Mouse (Mus musculus) limb, embryonic 11.5 days (tissue): ENCODE measurements at regions not wholly inside any gene's neighbourhood (a gene's known extent, or its start where the extent isn't known, plus 50 kb on each side); places are given as distances from the start of the nearest gene placed in this dataset.
A peak's percentile ranks its signal among the peaks of the same experiment; 100 is the strongest.

Experiments
- ATAC-seq: fragments of 200-750 bp; cut with Nextera tagmentation; 2 replicates; pipeline ENCODE4 v1.8.0; 2017; ENCODE audit warnings: low read depth; ENCODE audit not compliant: insufficient number of reproducible peaks, low FRiP score, low TSS enrichment
- DNase-seq: peaks from one replicate; pipeline ENCODE4 v3.0.0-alpha.2; 2015; ENCODE audit warnings: low spot score
- H3K27ac ChIP-seq: fragments of 300-500 bp; sonication (generic); replicated peaks from 2 replicates; pipeline ENCODE4 v1.5.1; 2014; ENCODE audit warnings: low read depth, mild to moderate bottlenecking, low read length
- H3K27me3 ChIP-seq: fragments of 300-500 bp; sonication (generic); 2 replicates; pipeline ENCODE4 v1.6.1; 2014; ENCODE audit warnings: mild to moderate bottlenecking, low read length, mixed read lengths; ENCODE audit not compliant: control insufficient read depth, insufficient read depth
- H3K36me3 ChIP-seq: fragments of 300-500 bp; sonication (generic); 2 replicates; pipeline ENCODE4 v1.6.1; 2014; ENCODE audit warnings: mild to moderate bottlenecking, low read length, moderate library complexity, mixed read lengths; ENCODE audit not compliant: control insufficient read depth, insufficient read depth
- H3K4me1 ChIP-seq: fragments of 300-500 bp; sonication (generic); 2 replicates; pipeline ENCODE4 v1.6.1; 2014; ENCODE audit warnings: low read length, mixed read lengths; ENCODE audit not compliant: control insufficient read depth, insufficient read depth
- H3K4me2 ChIP-seq: fragments of 300-500 bp; sonication (generic); 2 replicates; pipeline ENCODE4 v1.6.1; 2014; ENCODE audit warnings: low read depth, mild to moderate bottlenecking, moderate library complexity; ENCODE audit not compliant: severe bottlenecking
- H3K4me3 ChIP-seq: fragments of 300-500 bp; sonication (generic); 2 replicates; pipeline ENCODE4 v1.5.1; 2014; ENCODE audit warnings: low read depth, low read length
- H3K9ac ChIP-seq: fragments of 300-500 bp; sonication (generic); 2 replicates; pipeline ENCODE4 v1.6.1; 2014; ENCODE audit warnings: mild to moderate bottlenecking, low read length
- H3K9me3 ChIP-seq: fragments of 300-500 bp; sonication (generic); 2 replicates; pipeline ENCODE4 v1.6.1; 2016; ENCODE audit warnings: low read length; ENCODE audit not compliant: control insufficient read depth
- WGBS: fragments of 180-500 bp; shearing (Covaris S2); extraction: QIAGEN DNeasy Blood & Tissue Kit; methylation state at CpG from one replicate; pipeline ENCODE4 v1.1.7; 2014; 5-methylcytosine and 5-hydroxymethylcytosine counted together

- H3K4me2 ChIP-seq: no peak overlapping the region
- H3K27me3 ChIP-seq: no peaks in the 10 kb centered on the region
- H3K4me3 ChIP-seq: no peak overlapping the region
- no peaks in the 10 kb centered on the region for H3K4me1 ChIP-seq
- 87% methylated on average over 5 of the region's 5 CpGs for WGBS
- no peak overlapping the region for H3K9ac ChIP-seq
- H3K36me3 ChIP-seq: no peaks in the 10 kb centered on the region
- ATAC-seq (no peak), DNase-seq (no peak)
- H3K27ac ChIP-seq: no peak overlapping the region
- H3K9me3 ChIP-seq: no peaks in the 10 kb centered on the region
Observed at GRCm38 (mm10) chr6:127835666-127836065, 51.7 kb upstream of the Tspan11 start.

GRCm38 (mm10) chr6:127828344-127828743 lies 59.0 kb upstream of the Tspan11 start:
- 73% methylated on average over 5 of the region's 5 CpGs for WGBS

GRCm38 (mm10) chr6:127825503-127825902 lies 56.2 kb upstream of the Prmt8 start:
- Histone ChIP-seq H3K4me3 (no peak overlapping the region), H3K36me3 (no peaks in the 10 kb centered on the region), H3K4me1 (no peaks in the 10 kb centered on the region; the same call in 1 of the 2 replicates), H3K9me3 (no peaks in the 10 kb centered on the region), H3K9ac (no peak overlapping the region), H3K4me2 (no peak overlapping the region), H3K27me3 (no peaks in the 10 kb centered on the region), H3K27ac (no peak overlapping the region)
- no peak for ATAC-seq
- WGBS: 82% methylated on average over 5 of the region's 5 CpGs
- no peak for DNase-seq

More at GRCm38 (mm10) chr6:127828344-127828743, 59.0 kb upstream of the Tspan11 start:
- no peaks in the 10 kb centered on the region for H3K27me3 ChIP-seq
- H3K9me3 ChIP-seq: no peaks in the 10 kb centered on the region
- no peak overlapping the region for H3K27ac ChIP-seq
- no peaks in the 10 kb centered on the region for H3K4me1 ChIP-seq
- no peaks in the 10 kb centered on the region for H3K36me3 ChIP-seq
- no peak overlapping the region for H3K9ac ChIP-seq
- ATAC-seq: no peak
- H3K4me2 ChIP-seq: no peak overlapping the region
- H3K4me3 ChIP-seq: no peak overlapping the region
- no peak for DNase-seq

GRCm38 (mm10) chr6:127823718-127824117 lies 54.4 kb upstream of the Prmt8 start:
- H3K4me2 ChIP-seq: no peak overlapping the region
- WGBS: 80% methylated on average over 1 of the region's 1 CpGs
- no peaks in the 10 kb centered on the region for H3K36me3 ChIP-seq
- H3K9me3 ChIP-seq: no peaks in the 10 kb centered on the region
- no peaks in the 10 kb centered on the region for H3K27me3 ChIP-seq
- no peaks in the 10 kb centered on the region; the same call in 1 of the 2 replicates for H3K4me1 ChIP-seq
- no peak for DNase-seq
- no peak overlapping the region for H3K9ac ChIP-seq
- no peak overlapping the region for H3K4me3 ChIP-seq
- no peak overlapping the region for H3K27ac ChIP-seq
- no peak for ATAC-seq

GRCm38 (mm10) chr6:127820523-127820922 lies 51.3 kb upstream of the Prmt8 start:
- DNase-seq (peak; percentile 34), ATAC-seq (no peak)

More at GRCm38 (mm10) chr6:127820523-127820922, 51.3 kb upstream of the Prmt8 start:
- no peak overlapping the region for H3K4me3 ChIP-seq
- H3K27me3 ChIP-seq: no peaks in the 10 kb centered on the region
- H3K4me2 ChIP-seq: no peak overlapping the region
- no peaks in the 10 kb centered on the region for H3K36me3 ChIP-seq
- no peak overlapping the region for H3K9ac ChIP-seq
- no peaks in the 10 kb centered on the region for H3K9me3 ChIP-seq
- H3K27ac ChIP-seq: no peak overlapping the region
- H3K4me1 ChIP-seq: no peaks in the 10 kb centered on the region; the same call in 1 of the 2 replicates
- WGBS: 3% methylated on average over 1 of the region's 1 CpGs
